Mouse (Mus musculus) right cerebral cortex, postnatal 36 days (tissue): ENCODE measurements around the gene Cldn10.

ENCODE experiments used
- DNase-seq, 2 experiments: peaks; one replicate each; pipeline ENCODE4 v3.0.0; 2022; ENCODE audit warnings: low spot score in 2 of 2, mixed read lengths in 1 of 2

Cldn10 gene

DNA sequence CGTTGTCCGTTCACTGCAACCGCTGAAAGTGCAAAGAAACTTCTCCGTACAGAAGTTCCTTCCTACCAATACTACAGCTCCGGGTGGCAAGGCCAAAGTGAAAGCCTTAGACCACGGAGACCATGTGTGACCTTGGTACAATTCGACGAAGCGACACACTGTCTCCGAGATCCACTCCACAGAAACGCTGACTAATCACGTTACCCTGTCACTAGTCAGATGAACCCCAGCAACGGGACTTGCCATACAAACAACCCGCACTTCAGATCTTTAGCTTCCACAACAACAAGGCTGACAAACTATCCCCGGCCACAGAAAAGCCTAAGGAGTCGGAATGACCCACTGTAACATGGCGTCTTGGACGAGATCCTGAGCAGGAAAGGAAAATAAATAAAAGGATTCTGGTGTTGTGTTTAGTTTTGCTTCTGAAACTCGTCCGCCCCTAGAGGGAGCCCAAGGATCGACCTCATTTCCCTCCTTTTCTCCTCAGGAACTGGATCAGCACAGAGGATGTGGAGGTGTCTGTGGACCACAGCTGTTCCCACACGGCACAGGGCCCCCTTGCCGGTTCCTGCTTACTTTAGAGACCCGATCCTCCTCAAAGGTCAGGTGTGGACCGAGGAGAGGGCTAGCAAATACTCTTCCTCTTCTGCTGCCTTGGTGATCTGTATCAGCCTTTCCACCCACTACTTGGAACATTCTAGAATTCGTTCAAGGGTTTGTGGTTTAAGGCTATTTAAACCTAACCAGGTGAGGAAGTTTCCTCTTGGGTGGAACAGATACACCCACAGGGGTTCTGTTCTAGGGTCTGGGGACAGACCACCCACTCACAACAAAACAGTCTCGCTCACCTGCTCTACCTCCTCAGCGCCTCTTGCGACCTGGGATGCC is 122.9 kb downstream of the Cldn10 start:
- DNase-seq: peak; percentile 36 to 56

DNA sequence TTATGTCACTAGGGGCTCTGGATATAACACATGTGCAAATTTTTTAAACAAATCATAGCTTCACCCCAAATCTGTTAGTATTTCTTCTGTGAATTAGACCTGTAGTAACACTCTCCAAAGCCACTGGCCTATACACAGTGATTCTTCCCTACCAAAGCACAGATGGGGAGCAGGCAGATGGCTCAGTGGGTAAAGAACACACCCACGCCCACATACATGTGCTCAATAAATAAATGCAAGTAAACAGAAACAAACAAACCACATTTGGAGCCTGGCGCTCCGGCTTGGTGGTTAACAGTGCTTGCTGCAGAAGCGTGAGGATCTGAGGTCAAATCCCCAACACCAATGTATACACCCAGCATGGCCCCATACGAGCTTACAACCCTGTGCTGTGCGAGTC is 123.8 kb downstream of the Cldn10 start:
- DNase-seq: no peak

DNA sequence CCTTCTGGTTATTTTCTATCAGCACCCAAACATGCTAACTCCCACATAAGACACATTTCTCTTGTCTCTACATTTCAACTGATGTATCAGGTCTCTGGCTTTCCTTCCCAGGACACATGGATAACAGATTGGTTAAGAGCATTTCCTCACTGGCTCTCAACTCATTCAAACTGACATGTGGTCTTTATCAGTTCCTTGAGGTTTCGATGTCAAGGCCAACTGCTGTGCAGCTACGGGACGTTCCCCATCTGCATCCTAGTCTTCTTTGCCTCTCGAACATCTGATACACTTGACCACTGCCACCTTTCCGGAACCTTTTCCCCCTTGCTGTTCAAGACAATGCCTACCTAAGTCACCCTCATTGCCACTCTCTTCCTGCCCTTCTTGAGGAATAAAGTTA is 125.9 kb downstream of the Cldn10 start:
- no peak for DNase-seq

DNA sequence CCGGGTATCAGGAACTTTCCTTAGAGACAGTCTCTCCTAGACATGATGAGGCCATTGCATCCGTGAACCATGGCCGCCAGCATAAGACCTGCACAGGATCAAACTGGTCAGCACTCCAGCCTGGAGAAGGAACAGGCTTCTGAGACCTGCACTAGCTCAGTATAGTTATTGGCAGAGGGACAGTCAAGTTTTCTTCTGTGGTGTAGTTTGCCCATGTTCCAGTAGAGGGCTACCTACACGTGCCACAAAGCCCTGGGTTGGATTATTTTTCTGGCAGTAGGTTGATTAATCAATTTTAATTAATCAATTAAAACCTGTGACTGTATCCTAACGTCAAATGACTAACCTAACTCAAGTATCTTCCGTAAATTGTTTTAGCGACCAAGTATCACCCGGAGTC is 131.3 kb downstream of the Cldn10 start:
- DNase-seq: no peak

DNA sequence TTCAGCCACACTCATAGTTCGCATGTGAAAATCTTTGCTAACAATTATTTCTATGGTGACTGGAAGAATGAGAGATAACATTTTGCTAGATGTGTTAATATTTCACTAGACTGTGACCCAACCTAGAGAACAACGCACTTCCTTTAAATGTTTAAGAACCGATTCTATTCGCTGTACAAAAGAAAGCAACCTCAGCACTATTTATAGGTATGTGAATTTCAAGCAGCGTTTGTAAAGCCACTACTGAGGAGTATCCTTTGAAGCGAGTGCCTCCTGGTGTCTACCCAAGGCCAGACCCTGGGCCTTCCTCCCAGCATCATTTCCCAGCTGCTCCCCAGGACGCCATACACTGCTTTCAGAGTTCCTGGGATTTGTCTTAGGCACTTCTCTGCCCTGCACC is 132.9 kb downstream of the Cldn10 start:
- no peak for DNase-seq

DNA sequence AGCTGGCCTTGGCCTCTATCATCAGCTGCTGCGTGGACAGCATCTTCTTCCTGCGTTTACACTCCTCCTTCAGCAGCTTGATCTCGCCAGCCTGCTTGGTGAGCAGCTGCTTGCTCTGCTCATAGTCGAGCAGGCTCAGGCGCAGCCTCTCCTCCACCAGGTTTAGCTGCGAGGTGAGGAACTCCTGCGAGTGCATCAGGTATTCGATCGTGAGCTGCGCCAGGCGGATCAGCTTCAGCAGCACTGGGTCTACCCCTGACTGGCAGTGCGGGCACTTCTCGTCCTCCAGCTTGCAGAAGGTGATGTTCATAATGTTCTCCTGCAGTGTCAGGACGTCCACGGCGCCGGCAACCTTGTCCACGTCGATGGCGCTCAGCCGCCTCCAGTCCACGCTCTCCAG is 134.5 kb downstream of the Cldn10 start:
- DNase-seq: no peak

DNA sequence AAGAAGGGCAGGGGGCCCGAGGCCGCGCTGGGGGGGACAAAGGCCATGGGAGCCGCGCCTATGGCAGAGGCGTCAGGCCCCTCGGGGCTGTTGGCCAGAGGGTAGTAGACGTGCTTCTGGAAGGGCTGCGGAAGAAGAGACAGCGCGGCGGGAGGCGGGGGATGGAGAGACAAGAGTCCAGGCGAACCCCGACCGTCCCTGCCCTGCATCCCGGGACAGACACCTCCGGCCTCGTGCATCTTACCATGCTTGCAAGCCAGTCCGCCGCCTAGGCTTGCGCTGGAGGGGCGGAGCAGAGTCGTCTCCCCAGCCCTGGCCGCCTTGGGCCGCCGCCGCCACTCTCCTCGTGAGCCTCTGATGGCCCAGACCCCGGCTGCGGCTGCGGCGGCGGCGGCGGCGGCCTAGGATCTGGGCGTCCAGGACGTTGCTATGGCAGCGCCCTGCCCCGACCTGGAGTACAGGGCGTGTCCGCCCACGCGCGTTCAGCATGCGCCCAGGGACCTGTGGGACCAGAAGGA is 135.0 kb downstream of the Cldn10 start:
- DNase-seq: no peak
